Mouse (Mus musculus): Measurements from ENCODE around the gene Fbxo41. TPM values are rescaled to one million over a fixed set of nuclear protein-coding genes. Genes with fewer than 3 reads are reported as not detected.

Fbxo41 gene
- polyA plus RNA-seq (2012; ENCODE audit: insufficient read depth, low replicate concordance) = not detected in 2 replicates

DNA sequence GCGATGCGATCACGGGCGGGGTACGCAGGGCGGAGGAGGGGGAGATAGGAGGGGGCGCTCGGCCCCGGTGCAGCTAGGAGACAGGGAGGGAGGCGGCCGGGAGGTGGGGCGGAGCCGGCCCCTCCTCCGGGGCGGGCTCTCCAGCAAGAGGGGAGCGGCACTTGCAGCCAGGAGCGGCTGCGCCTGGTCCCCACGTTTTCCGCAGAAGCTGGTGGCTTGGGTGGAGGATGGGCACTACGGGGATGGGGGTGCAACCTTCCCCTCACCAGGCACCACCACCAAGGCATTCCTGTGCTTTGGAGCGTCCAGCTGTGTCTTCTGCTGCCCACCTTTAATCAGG lies at the start of gene Fbxo41:
Gene Fbxo41, minus strand, starts transcription at position 84 of the 340 bp plus-strand sequence.
- H3K4me3 ChIP-seq (replicated peaks) = peak within 1 kb of the TSS; percentile 77
- H3K36me3 ChIP-seq (replicated peaks; ENCODE audit: low read length) = no peaks in the 10 kb centered on the region
- H3K27me3 ChIP-seq (replicated peaks) = peaks cover 73% of the 10 kb centered on the region
- no peaks in the 10 kb centered on the region for H3K9me3 ChIP-seq
- peaks cover 11% of the 10 kb centered on the region for H3K4me1 ChIP-seq
- TF ChIP-seq FLI1 (IDR thresholded peaks at IDR 0.05; ENCODE audit: low read length) = no peak

DNA sequence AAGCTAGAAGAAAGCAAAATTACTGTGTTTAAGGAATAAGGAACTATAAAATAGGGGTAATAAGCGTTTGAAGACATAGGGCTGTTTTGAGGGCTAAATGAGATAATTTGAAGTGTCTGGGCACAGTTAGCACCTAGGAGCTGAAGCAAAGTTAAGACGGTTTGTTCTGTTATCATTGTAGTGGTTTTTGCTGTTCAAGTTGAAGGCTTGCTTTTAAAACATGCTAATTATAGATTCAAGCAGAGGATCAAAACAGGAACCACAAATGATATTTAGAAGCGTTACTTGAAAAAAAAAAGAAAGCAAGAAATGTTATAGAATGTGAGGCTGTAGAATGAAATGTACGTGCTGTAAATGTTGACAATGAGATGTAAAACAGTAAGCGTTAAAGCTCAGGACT lies 44.8 kb upstream of the Fbxo41 start:
- Histone ChIP-seq H3K4me1 (no peaks in the 10 kb centered on the region), H3K27me3 (replicated peaks) (peaks cover 2% of the 10 kb centered on the region), H3K4me3 (replicated peaks) (no peak overlapping the region), H3K9me3 (peaks cover 14% of the 10 kb centered on the region), H3K36me3 (replicated peaks; ENCODE audit: low read length) (no peaks in the 10 kb centered on the region)
- TF ChIP-seq GATA1 (IDR thresholded peaks at IDR 0.05; ENCODE audit: borderline replicate concordance, low read length) = no peak
- no peak for TF ChIP-seq FLI1 (IDR thresholded peaks at IDR 0.05; ENCODE audit: low read length)

DNA sequence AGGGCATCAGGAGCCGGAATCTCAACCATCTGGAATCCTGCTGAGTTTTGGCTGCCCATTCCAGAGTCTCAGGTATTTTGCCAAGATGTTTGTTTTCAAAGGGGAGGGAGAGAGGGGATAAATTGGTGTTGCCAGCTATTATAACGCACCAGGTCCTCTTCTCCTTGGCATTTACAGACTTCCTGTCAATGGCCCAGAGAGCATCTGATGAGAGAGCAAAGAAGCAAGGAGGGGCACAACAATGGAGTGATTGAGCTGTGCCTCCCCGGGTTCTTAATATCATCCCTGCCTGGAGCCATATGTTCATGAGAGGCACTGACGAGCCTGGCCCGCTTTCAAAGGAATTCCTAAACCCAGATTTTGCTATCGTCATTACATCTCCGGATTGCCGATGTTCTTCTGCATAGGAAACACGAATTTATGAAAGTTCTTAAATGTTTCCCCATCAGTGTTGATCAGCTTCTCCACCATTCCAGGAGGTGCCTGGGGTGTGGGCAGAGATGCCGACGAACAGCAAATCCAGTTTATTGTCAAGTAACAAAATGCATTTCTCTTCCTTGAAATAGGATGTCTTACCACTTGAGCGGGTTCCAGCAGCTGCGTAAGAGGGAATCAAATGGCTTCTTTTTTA lies 41.6 kb upstream of the Fbxo41 start:
- Histone ChIP-seq H3K4me1 (no peaks in the 10 kb centered on the region), H3K9me3 (0 out of 2 replicates have a peak, but pooled peaks cover 3% of the 10 kb centered on the region), H3K27me3 (replicated peaks) (peaks cover 2% of the 10 kb centered on the region), H3K4me3 (replicated peaks) (no peak overlapping the region), H3K36me3 (replicated peaks; ENCODE audit: low read length) (no peaks in the 10 kb centered on the region)
- no peak for TF ChIP-seq FLI1 (IDR thresholded peaks at IDR 0.05; ENCODE audit: low read length)
- no peak for TF ChIP-seq GATA1 (IDR thresholded peaks at IDR 0.05; ENCODE audit: borderline replicate concordance, low read length)

DNA sequence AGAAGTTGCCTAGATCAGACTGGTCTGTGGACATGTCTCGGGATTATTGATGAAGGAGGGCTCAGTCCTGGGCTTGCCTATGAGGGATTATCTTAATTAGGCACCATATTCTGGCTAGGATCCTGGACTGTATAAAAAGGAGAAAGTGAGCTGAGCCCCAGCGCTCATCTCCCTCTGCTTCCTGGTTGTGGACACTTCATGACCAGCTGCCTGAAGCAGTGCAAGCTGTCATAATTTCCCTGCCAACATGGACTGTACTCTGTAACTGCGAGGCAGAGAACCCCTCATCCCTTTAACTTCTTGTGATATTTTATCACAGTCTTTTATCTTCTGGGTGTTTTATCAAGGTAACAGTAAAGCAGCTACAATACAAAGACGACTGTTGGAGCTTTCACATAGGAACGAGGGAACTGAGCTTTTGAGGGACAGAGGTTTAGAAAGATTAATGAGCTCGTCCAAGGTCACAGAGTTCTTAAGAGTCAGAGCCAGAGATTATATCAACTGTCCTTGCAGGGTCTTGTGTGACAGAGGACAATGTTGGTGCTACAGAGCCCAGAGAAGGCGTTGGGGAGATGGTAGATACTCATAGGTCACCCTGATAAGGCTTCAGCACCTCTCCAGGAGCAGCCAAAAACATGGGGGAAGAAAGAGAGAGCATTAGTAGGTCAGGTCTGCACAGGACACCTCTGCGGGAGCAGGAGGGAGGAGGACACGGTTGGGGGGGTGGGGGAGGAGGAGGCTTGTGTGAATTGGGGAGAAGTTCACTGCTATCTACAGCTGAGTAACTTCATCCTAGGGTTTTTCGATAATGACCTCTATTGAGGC lies 40.8 kb upstream of the Fbxo41 start:
- TF ChIP-seq FLI1 (IDR thresholded peaks at IDR 0.05; ENCODE audit: low read length) (no peak), GATA1 (IDR thresholded peaks at IDR 0.05; ENCODE audit: borderline replicate concordance, low read length) (no peak)
- no peaks in the 10 kb centered on the region for H3K4me1 ChIP-seq
- H3K27me3 ChIP-seq (replicated peaks) = peaks cover 2% of the 10 kb centered on the region

DNA sequence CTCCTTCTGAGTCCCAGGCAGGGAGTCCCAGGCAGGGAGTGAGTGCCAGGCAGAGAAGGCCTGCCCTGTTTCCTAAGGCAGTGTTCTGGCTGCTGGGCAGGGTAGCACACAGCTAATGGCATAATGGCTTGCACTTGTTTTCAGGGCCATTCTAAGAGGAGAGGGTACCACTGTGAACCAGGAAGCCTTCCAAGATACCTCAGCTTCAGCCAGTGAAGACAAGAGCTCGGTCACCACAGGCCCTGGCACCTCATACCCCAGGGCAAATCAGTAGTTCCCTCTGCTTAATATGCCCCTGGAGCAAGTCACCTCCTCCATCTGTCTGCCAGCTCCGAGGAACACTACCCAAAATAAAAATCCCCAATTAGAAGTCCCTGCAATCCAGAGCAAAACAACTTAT lies 20.0 kb upstream of the Fbxo41 start:
- no peak for TF ChIP-seq GATA1 (IDR thresholded peaks at IDR 0.05; ENCODE audit: borderline replicate concordance, low read length)
- no peak for TF ChIP-seq FLI1 (IDR thresholded peaks at IDR 0.05; ENCODE audit: low read length)
- no peak overlapping the region for H3K4me3 ChIP-seq (replicated peaks)
- no peaks in the 10 kb centered on the region for H3K9me3 ChIP-seq
- peaks cover 35% of the 10 kb centered on the region for H3K27me3 ChIP-seq (replicated peaks)
- no peaks in the 10 kb centered on the region for H3K4me1 ChIP-seq
- no peaks in the 10 kb centered on the region for H3K36me3 ChIP-seq (replicated peaks; ENCODE audit: low read length)

More for the DNA sequence above, 40.8 kb upstream of the Fbxo41 start:
- Histone ChIP-seq H3K36me3 (replicated peaks; ENCODE audit: low read length) (no peaks in the 10 kb centered on the region), H3K9me3 (0 out of 2 replicates have a peak, but pooled peaks cover 3% of the 10 kb centered on the region), H3K4me3 (replicated peaks) (no peak overlapping the region)

DNA sequence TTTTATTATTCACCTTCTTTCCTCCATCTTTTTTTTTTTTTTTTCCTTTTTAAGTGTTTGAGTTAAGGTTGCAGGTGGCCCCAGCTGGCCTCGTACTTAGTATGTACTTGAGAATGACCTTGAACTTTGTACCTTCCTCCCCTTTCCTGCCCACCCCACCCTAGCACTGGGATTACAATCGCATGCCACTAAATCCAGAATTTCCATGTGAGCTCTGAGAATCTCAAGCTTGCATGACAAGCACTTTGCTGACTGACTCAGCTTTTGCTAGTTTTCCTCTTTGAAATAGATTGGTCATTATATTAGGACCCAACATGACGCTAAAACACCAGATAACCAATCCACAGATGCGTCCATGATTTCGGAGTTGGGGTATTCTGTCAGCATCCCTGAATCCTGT lies 19.2 kb upstream of the Fbxo41 start:
- no peak for TF ChIP-seq FLI1 (IDR thresholded peaks at IDR 0.05; ENCODE audit: low read length)
- TF ChIP-seq GATA1 (IDR thresholded peaks at IDR 0.05; ENCODE audit: borderline replicate concordance, low read length) = no peak
- no peaks in the 10 kb centered on the region for H3K4me1 ChIP-seq

DNA sequence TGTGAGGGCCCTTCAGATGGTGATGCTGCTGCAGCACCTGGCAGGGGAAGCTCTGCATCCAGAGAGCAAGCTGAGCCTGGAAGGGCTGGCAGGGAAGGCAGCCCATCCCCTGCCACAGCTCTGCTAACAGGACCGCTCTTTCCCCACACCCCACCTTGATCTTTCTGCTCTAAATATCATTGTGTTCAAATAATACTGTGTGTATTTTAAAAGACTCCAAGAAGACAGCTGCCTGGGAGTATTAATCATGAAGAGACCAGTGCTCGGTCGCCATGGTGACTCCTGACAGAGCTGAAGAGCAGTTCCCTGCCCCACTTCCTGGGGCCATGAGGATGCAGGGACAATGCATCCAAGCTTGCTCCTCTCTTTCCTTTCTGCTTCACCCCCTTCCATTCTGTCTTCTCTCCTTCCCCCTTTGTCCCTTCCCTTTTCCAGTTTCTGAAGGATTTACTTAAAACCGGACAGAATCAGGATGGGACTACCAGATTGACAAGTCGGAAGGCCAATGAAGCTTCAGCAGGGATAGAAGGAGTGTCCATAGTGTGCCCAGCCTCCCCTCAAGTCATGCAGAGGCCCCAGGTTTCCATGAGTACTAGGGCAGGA lies 15.4 kb upstream of the Fbxo41 start:
- no peak for TF ChIP-seq GATA1 (IDR thresholded peaks at IDR 0.05; ENCODE audit: borderline replicate concordance, low read length)
- no peak for TF ChIP-seq FLI1 (IDR thresholded peaks at IDR 0.05; ENCODE audit: low read length)
- Histone ChIP-seq H3K9me3 (peaks cover 5% of the 10 kb centered on the region; the same call in 1 of the 2 replicates), H3K27me3 (replicated peaks) (peaks cover 72% of the 10 kb centered on the region), H3K4me1 (peaks cover 7% of the 10 kb centered on the region), H3K4me3 (replicated peaks) (no peak overlapping the region), H3K36me3 (replicated peaks; ENCODE audit: low read length) (no peaks in the 10 kb centered on the region)

More for the DNA sequence above, 19.2 kb upstream of the Fbxo41 start:
- Histone ChIP-seq H3K27me3 (replicated peaks) (peaks cover 42% of the 10 kb centered on the region), H3K9me3 (no peaks in the 10 kb centered on the region), H3K36me3 (replicated peaks; ENCODE audit: low read length) (no peaks in the 10 kb centered on the region), H3K4me3 (replicated peaks) (no peak overlapping the region)

DNA sequence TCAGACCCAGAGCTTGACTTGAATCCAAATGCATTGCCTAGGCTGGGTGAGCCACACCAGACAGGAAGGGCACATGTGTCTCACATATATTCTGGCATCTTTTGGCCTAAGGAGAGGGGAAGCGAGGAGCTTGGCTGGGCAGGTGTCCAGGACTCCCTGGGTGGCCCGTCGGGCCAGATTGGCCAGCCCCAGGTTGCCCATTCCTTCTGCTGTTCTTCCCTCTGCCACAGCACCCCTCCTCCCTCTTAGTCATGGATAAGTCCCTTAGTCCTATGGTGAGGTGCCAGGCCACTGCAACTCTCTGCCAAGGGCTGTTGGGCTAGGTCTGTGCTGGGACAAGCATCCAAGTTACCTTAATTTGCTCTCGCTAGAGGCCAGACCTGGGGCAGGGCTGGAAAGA lies 13.1 kb upstream of the Fbxo41 start:
- H3K27me3 ChIP-seq (replicated peaks) = peaks cover 85% of the 10 kb centered on the region
- no peak overlapping the region for H3K4me3 ChIP-seq (replicated peaks)
- no peaks in the 10 kb centered on the region for H3K36me3 ChIP-seq (replicated peaks; ENCODE audit: low read length)
- TF ChIP-seq FLI1 (IDR thresholded peaks at IDR 0.05; ENCODE audit: low read length) (no peak), GATA1 (IDR thresholded peaks at IDR 0.05; ENCODE audit: borderline replicate concordance, low read length) (no peak)
- peaks cover 28% of the 10 kb centered on the region for H3K4me1 ChIP-seq
- H3K9me3 ChIP-seq = peaks cover 5% of the 10 kb centered on the region; the same call in 1 of the 2 replicates

DNA sequence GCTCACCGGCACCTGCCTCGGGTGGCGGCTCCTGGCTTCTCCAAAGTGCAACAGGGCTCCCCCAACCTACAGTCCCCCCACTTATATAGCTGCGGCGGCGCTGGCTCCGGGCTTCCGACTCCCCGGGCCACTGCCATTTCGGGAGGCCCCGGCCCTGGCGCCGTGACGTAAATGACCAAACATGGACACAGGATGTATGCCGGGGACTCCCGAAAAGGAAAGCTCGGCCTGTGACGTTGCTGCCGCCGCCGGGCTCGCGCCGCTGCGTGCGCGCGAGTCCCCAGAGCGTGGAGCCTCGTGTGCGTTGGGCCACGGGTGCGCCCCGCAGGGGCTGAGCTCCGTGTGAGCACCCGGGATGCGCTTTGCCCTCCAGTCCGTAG lies 10.7 kb upstream of the Fbxo41 start, which contains the start of gene Egr4:
Gene Egr4, minus strand, starts transcription at position 59 of the 380 bp plus-strand sequence.
- TF ChIP-seq FLI1 (IDR thresholded peaks at IDR 0.05; ENCODE audit: low read length) (no peak), GATA1 (IDR thresholded peaks at IDR 0.05; ENCODE audit: borderline replicate concordance, low read length) (no peak)
- Histone ChIP-seq H3K4me1 (peaks cover 31% of the 10 kb centered on the region), H3K27me3 (replicated peaks) (peaks cover 99% of the 10 kb centered on the region), H3K9me3 (peaks cover 5% of the 10 kb centered on the region; the same call in 1 of the 2 replicates), H3K36me3 (replicated peaks; ENCODE audit: low read length) (no peaks in the 10 kb centered on the region), H3K4me3 (replicated peaks) (peak within 1 kb of the TSS; percentile 84)

All from megakaryocyte, embryonic 14.5 days (primary cell).